Mouse (Mus musculus) right cerebral cortex, adult 18-20 months (tissue): Measurements from ENCODE around the gene Igdcc4.
A peak's percentile ranks its signal among the peaks of the same experiment; 100 is the strongest.

ENCODE experiments used
- DNase-seq: peaks from one replicate; pipeline ENCODE4 v3.0.0; 2022; ENCODE audit warnings: mixed read lengths

Igdcc4 gene

GRCm38 (mm10) chr9:65113694-65114093 lies 12.4 kb downstream of the Igdcc4 start:
- DNase-seq: no peak

GRCm38 (mm10) chr9:65115891-65116290 lies 14.6 kb downstream of the Igdcc4 start:
- DNase-seq: no peak

DNA sequence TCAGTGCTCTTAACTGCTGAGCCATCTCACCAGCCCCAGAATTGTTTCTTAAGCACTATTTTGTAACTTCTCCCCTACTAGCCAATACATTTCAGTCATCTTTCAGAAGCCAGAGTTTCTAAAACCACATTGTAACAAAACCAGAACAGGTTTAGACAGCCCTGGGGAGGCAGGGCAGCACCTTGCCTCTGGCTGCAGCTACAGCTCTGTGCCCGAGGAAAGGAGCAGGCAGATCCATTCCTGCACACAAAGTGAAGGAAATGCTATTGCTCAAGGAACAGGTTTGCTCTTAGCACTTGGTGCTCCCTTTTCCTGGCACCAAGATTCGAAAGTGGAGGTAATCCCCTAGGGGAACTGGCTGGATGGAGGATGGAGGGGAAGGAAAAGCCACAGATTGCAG lies 16.2 kb downstream of the Igdcc4 start:
- no peak for DNase-seq

- DNase-seq: peak; percentile 72
Observed at GRCm38 (mm10) chr9:65120935-65121334, 19.6 kb downstream of the Igdcc4 start.

DNA sequence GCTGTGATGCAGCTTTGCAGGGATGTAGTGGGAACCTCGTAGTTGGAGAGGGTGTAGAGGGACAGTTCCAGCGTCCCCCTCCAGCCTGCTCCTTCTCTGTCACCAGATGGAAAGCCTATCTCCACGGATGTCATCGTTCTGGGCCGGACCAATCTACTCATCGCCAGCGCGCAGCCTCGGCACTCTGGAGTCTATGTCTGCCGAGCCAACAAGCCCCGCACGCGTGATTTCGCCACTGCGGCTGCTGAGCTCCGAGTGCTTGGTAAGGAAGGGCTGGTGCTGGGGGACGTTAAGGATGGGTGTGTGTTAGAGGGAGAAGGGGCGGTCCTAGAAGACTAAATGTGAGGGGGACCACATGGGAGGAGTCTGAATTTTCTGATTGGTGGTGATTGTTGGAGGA lies 21.3 kb downstream of the Igdcc4 start:
- peak; percentile 75 for DNase-seq

DNA sequence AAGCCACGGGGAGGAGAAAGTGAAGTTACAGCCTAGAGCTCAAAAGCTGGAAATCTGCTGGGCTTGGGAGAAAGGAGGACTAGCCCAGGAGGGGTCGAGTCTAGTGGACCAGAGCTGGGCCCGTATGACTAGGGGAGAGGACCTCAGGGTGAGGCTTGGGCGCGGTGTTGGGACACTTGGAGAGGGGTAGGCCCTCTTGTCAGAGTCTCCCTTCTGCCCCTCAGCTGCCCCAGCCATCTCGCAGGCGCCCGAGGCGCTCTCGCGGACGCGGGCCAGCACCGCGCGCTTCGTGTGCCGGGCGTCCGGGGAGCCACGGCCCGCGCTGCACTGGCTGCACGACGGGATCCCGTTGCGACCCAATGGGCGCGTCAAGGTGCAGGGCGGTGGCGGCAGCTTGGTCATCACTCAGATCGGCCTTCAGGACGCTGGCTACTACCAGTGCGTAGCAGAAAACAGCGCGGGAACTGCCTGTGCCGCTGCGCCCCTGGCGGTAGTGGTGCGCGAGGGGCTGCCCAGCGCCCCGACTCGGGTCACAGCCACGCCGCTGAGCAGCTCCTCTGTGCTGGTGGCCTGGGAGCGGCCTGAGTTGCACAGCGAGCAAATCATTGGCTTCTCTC lies 22.4 kb downstream of the Igdcc4 start:
- DNase-seq: no peak

DNA sequence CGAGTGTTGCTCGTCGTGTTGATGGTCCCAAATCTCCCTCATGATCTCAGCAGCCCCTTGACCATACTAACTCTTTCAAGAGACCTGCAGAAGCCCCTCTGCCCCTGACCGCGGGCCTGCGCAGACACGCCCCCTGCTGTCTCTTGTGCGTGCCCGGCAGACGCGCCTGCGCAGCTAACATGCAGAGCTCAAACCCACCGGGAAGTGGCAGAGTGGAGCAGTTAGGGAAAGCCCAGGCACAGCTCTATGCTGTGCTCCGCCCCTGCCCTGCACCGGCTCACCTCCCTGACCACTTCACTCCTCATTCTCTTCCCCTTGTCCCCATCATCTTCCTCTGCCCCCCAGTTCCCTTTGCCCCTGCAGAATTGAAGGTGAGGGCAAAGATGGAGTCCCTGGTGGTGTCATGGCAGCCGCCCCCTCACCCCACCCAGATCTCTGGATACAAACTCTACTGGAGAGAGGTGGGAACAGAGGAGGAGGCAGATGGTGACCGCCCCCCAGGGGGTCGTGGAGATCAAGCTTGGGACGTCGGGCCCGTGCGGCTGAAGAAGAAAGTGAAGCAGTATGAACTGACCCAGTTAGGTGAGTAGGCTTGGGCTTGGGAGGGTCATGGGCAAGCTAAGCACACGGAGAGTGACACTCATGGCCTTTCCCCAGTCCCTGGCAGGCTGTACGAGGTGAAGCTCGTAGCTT lies 27.0 kb downstream of the Igdcc4 start:
- no peak for DNase-seq

DNA sequence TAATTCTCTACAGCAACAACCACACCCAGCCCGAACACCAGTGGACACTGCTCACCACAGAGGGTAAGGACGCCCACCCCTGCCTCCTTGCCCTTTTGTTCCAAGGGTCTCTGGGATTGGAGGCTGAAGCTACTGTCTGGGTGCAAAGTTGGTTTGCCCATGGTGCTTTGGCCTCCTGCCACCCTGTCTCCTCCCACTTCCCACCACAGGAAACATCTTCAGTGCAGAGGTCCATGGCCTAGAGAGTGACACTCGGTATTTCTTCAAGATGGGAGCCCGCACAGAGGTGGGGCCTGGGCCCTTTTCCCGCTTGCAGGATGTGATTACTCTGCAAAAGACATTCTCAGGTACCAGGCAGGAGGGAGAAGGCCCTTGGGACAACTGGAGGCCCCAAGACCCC lies 30.4 kb downstream of the Igdcc4 start:
- DNase-seq: no peak

GRCm38 (mm10) chr9:65133739-65134138 lies 32.5 kb downstream of the Igdcc4 start:
- DNase-seq: peak; percentile 59

- no peak for DNase-seq
Observed at GRCm38 (mm10) chr9:65135126-65135525, 33.8 kb downstream of the Igdcc4 start.

GRCm38 (mm10) chr9:65140491-65140890 lies 39.2 kb downstream of the Igdcc4 start:
- no peak for DNase-seq

DNA sequence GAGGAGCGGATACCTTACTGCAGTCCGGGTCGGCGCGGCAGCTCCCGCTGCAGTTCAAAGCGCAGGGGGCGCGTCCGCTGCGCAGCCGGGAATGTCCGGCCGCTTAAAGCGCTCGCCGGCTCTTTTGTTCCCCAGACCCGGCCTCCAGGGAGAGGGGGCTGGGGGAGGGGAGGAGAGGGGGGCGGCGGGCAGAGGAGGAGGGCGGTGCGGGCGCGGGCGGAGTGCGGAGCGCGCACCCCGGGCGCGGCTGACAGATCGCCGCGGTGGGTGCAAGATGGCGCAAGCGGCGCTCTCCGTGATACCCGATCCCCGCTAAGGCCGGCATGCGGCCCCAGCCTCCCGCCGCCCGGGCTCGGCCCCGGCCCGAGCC lies 39.6 kb downstream of the Igdcc4 start, which contains the start of gene Igdcc3:
TSS of gene Igdcc3 (plus strand) at position 254 of the 370 bp plus-strand sequence.
- DNase-seq: peak; percentile 33

DNA sequence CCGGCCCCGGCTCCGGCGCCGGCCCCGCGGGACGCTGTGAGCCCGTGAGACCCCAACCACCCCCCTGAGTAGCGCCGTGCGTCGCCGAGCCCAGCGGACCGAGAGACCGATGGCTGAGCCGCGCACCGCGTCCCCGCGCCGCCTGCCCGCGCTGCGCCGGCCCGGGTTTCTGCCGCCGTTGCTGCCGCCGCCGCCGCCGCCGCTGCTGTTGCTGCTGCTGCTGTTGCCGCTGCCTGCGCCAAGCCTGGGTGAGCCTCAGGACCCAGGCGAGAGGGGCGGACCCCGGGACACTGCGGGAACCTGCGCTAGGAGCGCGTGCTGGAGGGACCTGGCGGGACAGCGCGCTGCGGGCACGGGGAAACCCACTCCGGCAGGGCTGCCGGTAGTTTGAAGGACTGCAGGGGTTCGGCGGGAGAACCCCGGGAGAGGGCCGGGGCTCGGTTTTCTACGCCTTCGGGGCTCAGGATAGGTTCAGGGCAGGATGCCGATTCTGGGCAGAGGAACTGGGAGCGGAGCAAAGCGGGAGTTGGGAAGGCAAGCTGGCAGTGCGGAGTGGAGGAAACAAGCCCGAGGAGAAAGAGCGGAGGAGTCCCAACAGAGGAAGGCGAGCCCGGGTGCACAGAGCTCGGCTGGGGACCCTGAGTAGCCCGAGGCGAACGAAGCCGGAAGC lies 40.2 kb downstream of the Igdcc4 start:
- DNase-seq: peak; percentile 40

DNA sequence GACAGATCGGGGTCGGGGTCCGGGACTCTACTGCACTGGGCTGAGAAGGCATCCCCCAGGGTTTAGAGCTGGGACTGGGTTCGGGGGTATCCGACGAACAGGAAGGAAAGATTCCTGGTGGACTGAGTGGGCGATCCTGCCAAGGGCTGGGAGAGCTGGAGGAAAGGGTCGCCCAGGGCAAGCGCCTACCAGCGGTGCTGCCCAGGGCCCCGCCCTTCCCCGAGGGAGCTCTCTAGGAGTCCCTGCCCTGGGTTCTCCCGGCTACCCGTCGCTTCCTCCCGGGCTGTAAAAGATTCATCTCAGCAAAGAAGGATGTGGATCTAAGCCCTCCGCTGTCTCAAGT lies 40.7 kb downstream of the Igdcc4 start:
- no peak for DNase-seq

DNA sequence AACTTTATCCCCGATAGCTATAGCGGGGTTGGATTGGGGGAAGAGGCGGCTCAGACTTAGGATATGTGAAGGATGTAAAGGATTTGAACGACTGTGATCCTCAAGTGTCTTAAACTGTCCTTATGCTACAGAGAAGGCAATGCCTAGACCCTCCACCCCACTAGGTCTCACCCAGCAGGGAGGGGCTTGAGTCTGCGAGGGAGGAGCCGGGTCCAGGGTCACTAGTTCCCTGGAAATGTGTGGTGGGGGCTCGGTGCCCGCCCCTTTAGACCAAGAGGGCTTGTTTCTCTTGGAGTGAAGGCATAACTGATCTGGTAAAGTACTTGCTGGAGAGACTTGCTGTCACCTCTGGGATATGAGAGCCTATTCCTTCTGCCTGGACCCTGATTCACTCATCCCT lies 41.1 kb downstream of the Igdcc4 start:
- no peak for DNase-seq

DNA sequence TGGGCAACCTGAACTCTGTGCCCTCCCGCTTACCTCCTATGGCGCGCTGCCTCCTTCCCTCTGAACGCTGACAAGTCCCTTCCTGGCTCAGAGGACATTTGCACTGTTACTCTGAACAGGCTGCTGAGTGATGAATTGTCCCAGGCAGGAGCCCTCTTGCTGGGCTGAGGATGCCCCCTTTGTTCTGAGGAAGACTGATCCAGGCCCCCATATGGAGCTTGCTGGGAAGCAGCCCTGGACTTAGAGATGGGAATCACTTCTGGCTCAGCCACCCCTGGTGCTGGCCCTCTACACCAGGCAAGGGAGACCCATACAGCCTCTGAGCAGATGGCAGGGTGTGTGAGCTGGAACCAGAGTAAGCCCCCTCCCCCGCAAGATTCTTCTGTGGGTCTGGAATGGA lies 44.7 kb downstream of the Igdcc4 start:
- DNase-seq: no peak

GRCm38 (mm10) chr9:65148507-65148906 lies 47.2 kb downstream of the Igdcc4 start:
- DNase-seq: no peak

GRCm38 (mm10) chr9:65152711-65153330 lies 51.5 kb downstream of the Igdcc4 start:
- no peak for DNase-seq

DNA sequence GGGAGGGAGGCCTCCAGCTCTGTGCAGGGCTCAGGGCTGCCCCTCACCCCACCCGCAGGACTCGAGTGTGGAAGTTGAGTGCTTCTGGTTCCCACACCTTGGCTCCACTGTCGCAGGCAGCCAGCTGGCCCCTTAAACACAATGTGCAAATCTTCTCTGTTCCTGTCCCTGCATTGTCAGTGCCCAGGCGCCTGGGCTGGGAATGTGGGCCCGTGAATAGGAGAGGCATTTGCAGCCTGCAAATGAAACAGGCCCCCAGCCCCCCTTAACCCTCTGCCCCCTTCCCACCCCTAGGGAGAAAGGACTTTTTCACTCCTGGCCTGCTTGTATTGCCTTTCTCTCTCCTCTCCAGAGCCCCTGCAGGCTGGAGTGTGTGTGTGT lies 52.0 kb downstream of the Igdcc4 start:
- DNase-seq: no peak

DNA sequence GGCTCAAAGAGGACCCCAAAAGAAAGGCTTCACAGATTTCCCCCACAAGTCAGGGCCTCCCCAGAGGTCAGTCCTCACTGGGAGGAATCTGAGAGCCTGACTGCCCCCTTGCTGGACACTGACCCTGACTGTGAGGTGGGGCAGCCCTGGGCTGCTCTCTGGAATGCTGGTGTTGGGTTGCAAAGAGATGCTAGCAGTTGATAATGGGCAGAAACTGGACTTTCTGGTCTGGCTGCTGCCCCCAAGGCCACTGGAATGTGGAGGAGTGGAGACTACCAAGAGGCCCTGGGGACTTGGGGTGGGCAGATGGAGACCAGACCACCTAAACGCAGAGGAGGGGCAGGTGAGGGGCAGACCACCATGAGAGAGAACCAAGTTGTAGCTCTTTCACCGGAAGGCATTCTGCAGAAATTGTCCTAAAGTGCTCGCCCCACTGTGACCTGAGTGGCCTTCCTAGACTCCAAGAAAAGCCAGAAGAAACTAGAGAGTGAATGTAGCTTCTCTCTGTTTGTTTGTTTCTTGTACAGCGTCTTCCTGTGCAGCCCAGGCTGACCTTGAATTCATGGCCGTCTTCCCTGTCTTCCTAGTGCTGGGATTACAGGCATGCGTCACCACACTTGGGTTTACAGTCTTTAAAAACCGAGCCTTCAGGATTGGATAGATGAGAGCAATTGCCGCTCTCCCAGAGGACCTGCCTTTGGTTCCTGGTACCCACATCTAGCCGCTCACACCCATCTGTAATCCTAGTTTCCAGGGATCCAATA lies 53.6 kb downstream of the Igdcc4 start:
- no peak for DNase-seq

GRCm38 (mm10) chr9:65156604-65157003 lies 55.3 kb downstream of the Igdcc4 start:
- DNase-seq: no peak

- DNase-seq: no peak
Observed at GRCm38 (mm10) chr9:65157631-65158030, 56.3 kb downstream of the Igdcc4 start.

GRCm38 (mm10) chr9:65161188-65161587 lies 59.9 kb downstream of the Igdcc4 start:
- DNase-seq: no peak
